Mouse (Mus musculus) liver, embryonic 13.5 days (tissue): ENCODE measurements around the gene Tanc1. TPM values are rescaled to one million over a fixed set of nuclear protein-coding genes. Genes with fewer than 3 reads are reported as not detected.

Experiments
- ATAC-seq: fragments of 200-750 bp; cut with Nextera tagmentation; 2 replicates; pipeline ENCODE4 v1.8.0; 2017; ENCODE audit warnings: low read depth, mild to moderate bottlenecking, moderate number of reproducible peaks, moderate library complexity
- DNase-seq: peaks from one replicate; pipeline ENCODE4 v3.0.0; 2022
- H3K27ac ChIP-seq: fragments of 300-500 bp; sonication (generic); 2 replicates; pipeline ENCODE4 v1.5.1; 2015; ENCODE audit warnings: moderate library complexity, mild to moderate bottlenecking, inconsistent platforms
- H3K27me3 ChIP-seq: fragments of 300-500 bp; sonication (generic); 2 replicates; pipeline ENCODE4 v1.6.1; 2015; ENCODE audit warnings: mild to moderate bottlenecking, inconsistent platforms
- H3K36me3 ChIP-seq: fragments of 300-500 bp; sonication (generic); 2 replicates; pipeline ENCODE4 v1.6.1; 2015; ENCODE audit warnings: mild to moderate bottlenecking, inconsistent platforms
- H3K4me1 ChIP-seq: fragments of 300-500 bp; sonication (generic); replicated peaks from 2 replicates; pipeline ENCODE4 v1.6.1; 2015; ENCODE audit warnings: inconsistent platforms
- H3K4me2 ChIP-seq: fragments of 300-500 bp; sonication (generic); 2 replicates; pipeline ENCODE4 v1.6.1; 2015; ENCODE audit warnings: inconsistent platforms, mild to moderate bottlenecking, moderate library complexity
- H3K4me3 ChIP-seq: fragments of 300-500 bp; sonication (generic); replicated peaks from 2 replicates; pipeline ENCODE4 v1.5.1; 2015; ENCODE audit warnings: mild to moderate bottlenecking, inconsistent platforms
- H3K9ac ChIP-seq: fragments of 300-500 bp; sonication (generic); 2 replicates; pipeline ENCODE4 v1.6.1; 2015; ENCODE audit warnings: mild to moderate bottlenecking, inconsistent platforms
- H3K9me3 ChIP-seq: fragments of 300-500 bp; sonication (generic); replicated peaks from 2 replicates; pipeline ENCODE4 v1.6.1; 2016; ENCODE audit warnings: inconsistent platforms
- WGBS: fragments of 180-500 bp; shearing (Covaris S2); methylation state at CpG from one replicate; pipeline ENCODE4 v1.1.7; 2015; ENCODE audit not compliant: insufficient replicate concordance; 5-methylcytosine and 5-hydroxymethylcytosine counted together
- polyA plus RNA-seq: library from polyadenylated mRNA; unstranded; fragments of >200 nt; fragmentation: Nextera tagmentation; extraction: Ambion mirVana; gene quantifications from 2 replicates; pipeline ENCODE4 v1.2.1, GENCODE M21; 2015

The Tanc1 gene
- polyA plus RNA-seq, 1 experiment from 2014 or later: 2.4 TPM

DNA sequence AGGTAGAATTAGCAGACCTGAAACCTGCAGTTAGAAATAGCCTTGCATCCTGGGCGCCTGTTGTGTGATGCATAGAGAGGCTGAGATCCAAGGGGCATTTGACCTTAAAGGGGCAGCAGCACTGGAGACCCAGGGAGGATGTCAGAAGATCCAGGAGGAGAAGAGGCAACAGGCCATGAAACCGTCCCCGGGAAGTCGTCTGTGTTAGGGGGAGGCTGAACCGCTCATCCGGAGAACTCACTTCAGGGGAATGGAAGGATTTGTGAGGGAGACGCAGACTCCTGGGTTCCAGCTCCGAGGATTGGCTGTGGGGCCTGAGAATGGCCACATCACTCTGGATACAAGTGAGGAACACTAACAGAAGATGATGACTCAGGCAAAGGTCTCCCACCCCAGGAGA, 60.8 kb downstream of the Tanc1 start:
- 66% methylated on average over 8 of the region's 8 CpGs for WGBS
- no peak for DNase-seq
- Histone ChIP-seq H3K9me3 (no peaks in the 10 kb centered on the region), H3K4me3 (no peak overlapping the region), H3K4me1 (peaks cover 42% of the 10 kb centered on the region), H3K4me2 (no peak overlapping the region), H3K9ac (no peak overlapping the region), H3K36me3 (no peaks in the 10 kb centered on the region), H3K27ac (no peak overlapping the region), H3K27me3 (no peaks in the 10 kb centered on the region)
- ATAC-seq: no peak

DNA sequence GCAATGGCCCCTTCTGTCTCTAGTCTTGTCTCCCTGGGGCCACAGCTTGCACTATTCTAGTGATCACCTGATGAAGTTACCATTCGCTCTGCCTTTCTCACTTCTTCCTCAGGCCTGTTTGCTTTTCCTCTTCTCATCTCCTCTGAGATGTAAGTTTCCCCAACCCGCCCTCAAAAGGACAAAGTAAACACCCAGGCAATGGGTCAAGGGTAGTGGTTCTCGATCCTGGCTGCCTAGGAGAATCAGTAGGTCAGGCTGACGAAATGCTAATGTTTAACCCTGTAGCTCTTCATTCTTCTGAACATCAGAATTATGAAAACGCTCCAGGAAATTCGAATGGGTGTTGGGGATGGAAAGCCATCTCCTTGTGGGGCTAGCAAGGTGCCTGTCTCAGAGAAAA, 61.5 kb downstream of the Tanc1 start:
- H3K4me1 ChIP-seq: peaks cover 42% of the 10 kb centered on the region
- no peak overlapping the region for H3K4me2 ChIP-seq
- H3K27me3 ChIP-seq: no peaks in the 10 kb centered on the region
- H3K9me3 ChIP-seq: no peaks in the 10 kb centered on the region
- no peak for DNase-seq
- H3K4me3 ChIP-seq: no peak overlapping the region
- WGBS: 47% methylated on average over 6 of the region's 6 CpGs
- H3K27ac ChIP-seq: no peak overlapping the region
- no peak overlapping the region for H3K9ac ChIP-seq
- no peaks in the 10 kb centered on the region for H3K36me3 ChIP-seq
- no peak for ATAC-seq

DNA sequence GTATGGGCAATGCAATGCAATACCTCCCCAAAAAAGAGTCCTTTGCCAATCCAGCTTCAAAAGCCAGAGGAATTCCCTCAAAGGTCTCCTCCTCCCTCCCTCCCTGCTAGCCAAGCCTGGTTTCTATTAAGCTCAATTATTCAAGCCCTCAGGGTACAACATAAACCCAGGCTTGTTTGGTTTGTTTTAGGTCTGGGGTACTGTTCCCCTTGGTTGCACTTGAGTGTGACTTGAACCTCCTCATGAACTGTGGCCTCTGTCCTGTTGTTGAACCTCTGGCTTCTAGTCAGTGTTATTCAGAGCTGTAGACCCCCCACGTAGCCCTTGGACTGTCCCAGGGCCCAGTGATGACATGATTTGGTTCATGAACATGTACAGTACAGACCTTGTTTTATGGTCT, 62.0 kb downstream of the Tanc1 start:
- ATAC-seq: no peak

DNA sequence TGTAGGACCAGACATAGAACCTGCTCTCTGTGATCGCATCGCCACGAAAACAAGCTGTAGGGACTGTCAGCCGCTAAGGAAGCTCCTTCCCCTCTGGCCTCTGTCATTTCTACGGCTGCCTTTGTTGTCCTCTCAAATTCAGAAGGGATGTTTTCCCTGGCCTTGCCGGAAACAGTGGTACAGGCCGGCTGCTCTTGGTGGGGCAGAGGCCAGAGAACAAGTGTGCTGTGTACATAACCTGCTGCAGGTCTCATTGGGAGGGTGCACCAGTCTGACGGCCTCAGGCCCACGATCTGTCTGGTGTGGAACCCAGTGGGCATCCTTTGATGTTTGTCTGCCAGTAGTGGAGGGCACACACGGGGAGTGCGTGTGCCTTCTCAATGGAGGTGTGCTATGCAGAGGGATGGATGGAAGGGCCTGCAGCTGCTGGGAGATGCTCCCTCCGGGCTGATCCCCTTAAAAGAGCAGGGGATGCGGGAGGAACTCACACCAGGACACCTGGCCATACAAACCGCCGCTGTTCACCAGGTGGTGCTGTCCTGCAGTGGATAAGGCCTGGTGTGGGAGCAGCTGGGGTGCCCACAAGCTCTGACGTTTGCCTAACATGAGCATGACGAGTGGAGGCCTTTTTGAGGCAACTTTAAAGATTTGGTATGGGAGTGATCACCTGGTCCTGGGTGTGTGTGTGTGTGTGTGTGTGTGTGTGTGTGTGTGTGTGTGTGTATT, 63.6 kb downstream of the Tanc1 start:
- Histone ChIP-seq H3K4me3 (no peak overlapping the region), H3K27me3 (no peaks in the 10 kb centered on the region), H3K4me1 (peaks cover 36% of the 10 kb centered on the region), H3K4me2 (no peak overlapping the region), H3K27ac (no peak overlapping the region), H3K36me3 (no peaks in the 10 kb centered on the region), H3K9ac (no peak overlapping the region), H3K9me3 (no peaks in the 10 kb centered on the region)
- WGBS: 50% methylated on average over 17 of the region's 17 CpGs
- no peak for DNase-seq
- ATAC-seq: peak; percentile 37; the same call in 1 of the 2 replicates

More for the DNA sequence above, 62.0 kb downstream of the Tanc1 start:
- Histone ChIP-seq H3K4me3 (no peak overlapping the region), H3K9me3 (no peaks in the 10 kb centered on the region), H3K4me2 (no peak overlapping the region), H3K9ac (no peak overlapping the region), H3K36me3 (no peaks in the 10 kb centered on the region), H3K4me1 (peaks cover 42% of the 10 kb centered on the region), H3K27ac (no peak overlapping the region), H3K27me3 (no peaks in the 10 kb centered on the region)
- DNase-seq: no peak
- 52% methylated on average over 1 of the region's 1 CpGs for WGBS

DNA sequence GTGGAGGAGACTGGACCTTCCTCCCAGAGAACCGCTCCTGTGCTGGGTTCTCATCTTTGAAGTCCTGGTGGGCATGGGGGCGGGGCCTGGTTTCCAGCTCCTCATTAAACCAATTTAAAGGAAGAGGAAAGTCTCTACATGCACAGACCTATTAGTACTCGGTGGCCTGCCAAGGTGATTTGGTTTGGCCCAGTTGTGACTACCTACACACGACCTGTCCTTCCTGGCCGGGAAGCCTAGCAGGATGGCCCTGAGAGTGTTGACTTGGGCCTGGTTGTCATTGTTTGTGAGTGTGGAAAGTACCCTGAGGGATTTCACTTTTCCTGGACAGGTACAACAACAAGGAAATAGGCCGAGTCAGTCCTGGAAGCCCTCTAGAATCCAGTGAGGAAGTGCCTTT, 64.2 kb downstream of the Tanc1 start:
- H3K4me3 ChIP-seq: no peak overlapping the region
- no peaks in the 10 kb centered on the region for H3K9me3 ChIP-seq
- H3K36me3 ChIP-seq: no peaks in the 10 kb centered on the region
- no peak overlapping the region for H3K4me2 ChIP-seq
- no peaks in the 10 kb centered on the region for H3K27me3 ChIP-seq
- no peak for DNase-seq
- 65% methylated on average over 6 of the region's 6 CpGs for WGBS
- H3K9ac ChIP-seq: no peak overlapping the region
- ATAC-seq: no peak
- peaks cover 34% of the 10 kb centered on the region for H3K4me1 ChIP-seq
- peak overlapping the region; percentile 39; the same call in 1 of the 2 replicates for H3K27ac ChIP-seq

DNA sequence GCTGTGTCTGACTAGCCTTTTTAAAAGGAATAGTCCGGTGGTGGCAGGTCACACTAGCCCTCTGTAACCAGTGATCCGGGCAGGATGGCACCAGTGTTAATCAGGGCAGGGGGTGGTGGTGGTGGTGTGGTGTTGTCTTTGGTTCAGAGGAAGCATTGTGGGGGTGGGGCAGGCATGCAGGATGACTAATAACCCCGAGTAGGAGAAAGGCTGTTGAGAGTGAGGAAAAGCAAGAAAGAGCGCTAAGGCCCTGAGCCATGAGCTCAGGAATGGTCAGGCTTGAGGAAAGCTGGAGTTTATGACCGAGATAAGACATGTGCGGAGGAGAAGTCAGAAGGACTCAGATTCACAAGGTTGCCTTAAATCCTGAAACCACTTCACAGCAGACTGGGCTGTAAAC, 64.6 kb downstream of the Tanc1 start:
- Histone ChIP-seq H3K4me1 (peaks cover 36% of the 10 kb centered on the region), H3K27ac (peak overlapping the region; percentile 39; the same call in 1 of the 2 replicates), H3K36me3 (no peaks in the 10 kb centered on the region), H3K9me3 (no peaks in the 10 kb centered on the region), H3K9ac (no peak overlapping the region), H3K27me3 (no peaks in the 10 kb centered on the region), H3K4me3 (no peak overlapping the region), H3K4me2 (no peak overlapping the region)
- no peak for DNase-seq
- ATAC-seq: 0 out of 2 replicates have a peak, but pooled peaks have one; percentile 13
- WGBS: 35% methylated on average over 6 of the region's 6 CpGs

DNA sequence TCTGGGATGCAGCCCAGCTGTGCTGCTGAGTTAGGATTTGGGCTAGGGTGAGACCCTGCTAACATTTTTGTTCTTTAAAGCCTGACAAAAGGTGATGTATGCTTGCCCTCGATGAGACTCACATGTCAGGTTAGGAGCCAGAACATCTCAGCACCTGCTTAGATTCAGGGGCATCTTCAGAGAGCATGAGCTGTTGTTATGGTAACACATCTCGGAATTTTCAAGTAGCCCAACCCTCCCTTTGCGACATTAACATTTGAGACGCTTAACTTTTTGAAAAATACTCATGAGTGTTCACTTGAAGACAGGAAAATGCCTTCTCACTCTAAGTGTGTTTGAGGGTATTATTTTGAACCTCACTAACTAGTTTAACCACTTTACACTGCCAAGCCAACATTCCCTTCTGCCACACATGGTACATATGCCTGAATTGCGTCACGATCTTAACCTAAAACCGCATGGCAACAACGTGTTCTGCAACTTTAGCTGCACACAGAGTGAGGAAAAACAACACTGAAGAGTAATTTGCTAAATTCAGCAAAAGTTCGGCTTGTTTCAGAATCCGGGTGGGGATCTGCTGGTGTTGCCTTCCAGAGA, 67.7 kb downstream of the Tanc1 start:
- Histone ChIP-seq H3K9ac (no peak overlapping the region), H3K27ac (no peak overlapping the region), H3K36me3 (no peaks in the 10 kb centered on the region), H3K4me2 (no peak overlapping the region), H3K4me1 (peaks cover 20% of the 10 kb centered on the region), H3K4me3 (no peak overlapping the region), H3K27me3 (no peaks in the 10 kb centered on the region), H3K9me3 (no peaks in the 10 kb centered on the region)
- DNase-seq (no peak), ATAC-seq (no peak)
- whole genome bisulfite sequencing: 77% methylated on average over 10 of the region's 10 CpGs

DNA sequence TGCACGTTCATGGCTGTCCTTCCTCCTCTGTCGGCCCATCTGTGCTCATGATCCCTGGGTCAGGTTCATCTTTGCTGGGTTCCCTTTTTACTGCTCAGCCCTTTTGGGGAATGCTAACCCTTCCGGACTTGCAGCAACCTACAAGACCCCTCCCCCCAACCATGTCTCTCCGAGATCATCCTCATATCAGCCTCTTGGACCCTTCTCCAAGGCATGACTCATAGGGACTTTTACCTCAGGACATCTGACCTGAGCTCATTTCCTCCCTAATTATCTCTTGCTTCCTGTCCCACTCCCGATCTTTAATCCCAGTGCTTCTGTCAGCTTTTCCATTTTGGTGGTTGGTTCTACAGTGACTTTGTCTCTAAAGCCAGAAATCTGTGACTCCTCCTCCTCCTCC, 68.9 kb downstream of the Tanc1 start:
- 33% methylated on average over 5 of the region's 5 CpGs for WGBS
- ATAC-seq (no peak), DNase-seq (no peak)
- Histone ChIP-seq H3K27me3 (no peaks in the 10 kb centered on the region), H3K4me3 (no peak overlapping the region), H3K9ac (no peak overlapping the region), H3K4me1 (peaks cover 13% of the 10 kb centered on the region), H3K9me3 (no peaks in the 10 kb centered on the region), H3K36me3 (no peaks in the 10 kb centered on the region), H3K4me2 (no peak overlapping the region), H3K27ac (no peak overlapping the region)

DNA sequence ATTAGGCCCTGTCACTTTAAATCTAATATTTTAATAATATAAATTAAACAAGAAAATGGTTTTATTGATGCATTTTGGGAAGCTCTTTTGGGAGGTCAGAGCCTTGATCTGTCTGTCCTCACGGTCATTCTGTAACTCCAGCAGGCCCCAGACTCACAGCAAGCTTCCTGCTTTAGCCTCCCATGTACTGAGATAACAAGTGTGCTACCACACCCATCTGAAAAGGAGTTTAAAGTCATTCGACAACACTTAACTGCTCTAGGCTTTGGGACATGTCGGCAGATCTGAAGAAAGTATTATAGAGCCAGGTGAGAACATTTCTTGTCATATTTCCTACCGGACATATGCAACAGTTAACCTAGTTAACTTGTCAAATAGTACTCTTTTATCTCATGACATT, 69.3 kb downstream of the Tanc1 start:
- Histone ChIP-seq H3K4me1 (peaks cover 13% of the 10 kb centered on the region), H3K9ac (no peak overlapping the region), H3K4me2 (no peak overlapping the region), H3K9me3 (no peaks in the 10 kb centered on the region), H3K36me3 (no peaks in the 10 kb centered on the region), H3K27me3 (no peaks in the 10 kb centered on the region), H3K4me3 (no peak overlapping the region), H3K27ac (no peak overlapping the region)
- DNase-seq (no peak), ATAC-seq (no peak)
- WGBS: 36% methylated on average over 4 of the region's 4 CpGs

DNA sequence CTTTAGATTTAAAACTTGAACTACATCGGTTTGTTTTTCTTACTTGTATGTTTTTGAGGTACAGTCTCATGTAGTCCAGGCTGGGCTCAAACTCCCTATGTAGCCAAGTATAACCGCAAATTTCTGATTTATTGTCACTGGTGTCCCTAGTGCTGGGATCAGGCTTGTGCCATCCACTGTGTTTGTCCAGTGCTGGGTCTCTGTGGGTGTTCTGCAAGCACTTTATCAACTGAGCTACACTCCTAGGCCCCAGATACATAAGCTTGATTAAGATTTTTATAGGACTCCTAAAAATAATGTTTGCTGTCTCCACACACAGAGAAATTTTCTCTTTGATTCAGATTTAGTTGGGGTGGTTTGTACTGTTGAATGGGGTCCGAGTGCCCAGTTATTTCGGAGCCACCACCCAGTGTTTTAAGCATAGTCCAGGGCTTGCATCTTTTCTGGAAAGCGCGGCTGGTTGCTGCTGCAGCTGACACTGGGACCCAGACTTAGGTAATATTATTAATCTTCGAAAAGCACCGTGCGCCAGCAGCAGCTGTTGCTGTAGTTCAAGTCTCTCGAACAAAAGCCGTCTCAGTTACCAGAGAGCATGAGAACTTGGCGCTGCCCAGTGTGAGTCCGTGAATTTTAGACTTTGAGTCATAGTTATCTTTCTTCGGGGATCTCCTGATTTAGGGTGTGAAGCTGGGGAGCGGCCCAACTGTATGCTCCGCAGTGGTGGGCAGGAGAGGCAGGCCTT, 73.2 kb downstream of the Tanc1 start:
- H3K4me2 ChIP-seq: no peak overlapping the region
- H3K4me1 ChIP-seq: peaks cover 9% of the 10 kb centered on the region; the same call in 1 of the 2 replicates
- no peak overlapping the region for H3K27ac ChIP-seq
- H3K9ac ChIP-seq: no peak overlapping the region
- 74% methylated on average over 16 of the region's 16 CpGs for WGBS
- H3K36me3 ChIP-seq: no peaks in the 10 kb centered on the region
- DNase-seq: no peak
- H3K9me3 ChIP-seq: no peaks in the 10 kb centered on the region
- H3K27me3 ChIP-seq: no peaks in the 10 kb centered on the region
- H3K4me3 ChIP-seq: no peak overlapping the region
- no peak for ATAC-seq

DNA sequence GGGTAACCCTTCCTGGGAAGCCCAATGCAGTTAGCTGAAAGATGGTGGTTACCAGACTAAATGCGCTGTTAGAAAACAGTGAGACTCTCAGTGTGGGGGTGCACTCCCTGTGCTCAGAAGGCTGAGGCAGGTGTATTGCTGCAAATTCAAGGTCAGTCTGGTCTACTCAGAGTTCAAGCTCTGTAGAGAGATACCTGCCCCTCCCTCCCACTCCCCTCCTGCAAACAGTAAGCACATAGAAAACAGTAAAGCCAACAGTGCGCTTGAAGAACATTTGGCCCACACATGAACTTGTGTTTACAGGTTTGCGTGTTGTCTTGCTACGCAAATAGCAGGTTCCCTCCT, 73.7 kb downstream of the Tanc1 start:
- H3K27me3 ChIP-seq: no peaks in the 10 kb centered on the region
- no peak for ATAC-seq
- DNase-seq: no peak
- no peaks in the 10 kb centered on the region for H3K9me3 ChIP-seq
- no peak overlapping the region for H3K27ac ChIP-seq
- H3K36me3 ChIP-seq: no peaks in the 10 kb centered on the region
- no peak overlapping the region for H3K4me2 ChIP-seq
- H3K4me3 ChIP-seq: no peak overlapping the region
- 85% methylated on average over 4 of the region's 4 CpGs for WGBS
- H3K4me1 ChIP-seq: peaks cover 6% of the 10 kb centered on the region; the same call in 1 of the 2 replicates
- no peak overlapping the region for H3K9ac ChIP-seq
